Mouse (Mus musculus): ENCODE data around the gene Usp18. TPM values are rescaled to one million over a fixed set of nuclear protein-coding genes. Genes with fewer than 3 reads are reported as not detected.
A peak's percentile ranks its signal among the peaks of the same experiment; 100 is the strongest.

The Usp18 gene
- polyA plus RNA-seq, 1 experiment from 2014 or later: 2.9 TPM

DNA sequence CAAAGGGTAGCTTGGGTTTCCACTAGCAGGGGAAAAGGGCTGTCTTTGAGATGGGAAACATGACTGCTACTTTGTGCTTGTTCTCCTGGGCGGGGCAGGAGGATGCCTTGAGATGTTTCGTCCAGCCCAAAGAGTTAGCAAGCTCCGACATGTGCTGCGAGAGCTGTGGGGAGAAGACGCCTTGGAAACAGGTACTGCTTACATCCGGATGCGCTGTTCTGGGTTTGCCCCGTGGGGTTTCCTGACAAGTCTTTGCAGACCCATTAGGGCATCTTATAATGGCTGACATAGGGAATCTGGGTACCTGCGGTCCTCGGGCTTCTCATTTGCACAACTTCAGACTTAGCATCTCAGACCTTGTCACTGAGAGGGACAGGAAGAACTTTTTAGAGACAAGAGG is 16.3 kb downstream of the Usp18 start:
- no peak overlapping the region for H3K9ac ChIP-seq (ENCODE audit: low read length)
- WGBS: 87% methylated on average over 10 of the region's 10 CpGs
- no peaks in the 10 kb centered on the region for H3K4me1 ChIP-seq (ENCODE audit: control insufficient read depth, insufficient read depth, low read length)
- ATAC-seq (ENCODE audit: insufficient read depth, low FRiP score): no peak
- H3K4me2 ChIP-seq (ENCODE audit: low read depth, low read length): no peak overlapping the region
- H3K36me3 ChIP-seq (ENCODE audit: control insufficient read depth, insufficient read depth, low read length): no peaks in the 10 kb centered on the region
- H3K27me3 ChIP-seq (ENCODE audit: control insufficient read depth, insufficient read depth, low read length): no peaks in the 10 kb centered on the region
- H3K4me3 ChIP-seq (replicated peaks; ENCODE audit: low read length): no peak overlapping the region
- H3K27ac ChIP-seq (ENCODE audit: low read length): no peak overlapping the region
- 0 out of 2 replicates have a peak, but pooled peaks cover 3% of the 10 kb centered on the region for H3K9me3 ChIP-seq (replicated peaks; ENCODE audit: control insufficient read depth, low read length)

DNA sequence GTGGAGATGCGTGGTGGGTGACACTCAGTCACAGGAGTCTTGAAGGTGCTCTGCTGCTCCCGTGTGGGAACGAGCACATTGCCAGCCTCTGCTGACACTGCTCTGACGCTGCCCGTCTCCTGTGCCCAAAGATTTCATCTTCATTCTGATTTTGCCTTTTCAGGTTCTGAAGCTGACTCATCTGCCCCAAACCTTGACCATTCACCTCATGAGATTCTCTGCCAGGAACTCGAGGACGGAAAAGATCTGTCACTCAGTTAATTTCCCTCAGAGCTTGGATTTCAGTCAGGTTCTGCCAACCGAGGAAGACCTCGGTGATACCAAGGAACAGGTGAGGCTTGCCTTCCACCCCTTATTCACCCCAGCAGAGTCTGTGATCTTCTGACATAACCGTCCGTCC is 16.8 kb downstream of the Usp18 start:
- no peaks in the 10 kb centered on the region for H3K4me1 ChIP-seq (ENCODE audit: control insufficient read depth, insufficient read depth, low read length)
- no peak overlapping the region for H3K4me3 ChIP-seq (replicated peaks; ENCODE audit: low read length)
- WGBS: 93% methylated on average over 11 of the region's 11 CpGs
- H3K27me3 ChIP-seq (ENCODE audit: control insufficient read depth, insufficient read depth, low read length): no peaks in the 10 kb centered on the region
- H3K4me2 ChIP-seq (ENCODE audit: low read depth, low read length): no peak overlapping the region
- no peak overlapping the region for H3K27ac ChIP-seq (ENCODE audit: low read length)
- ATAC-seq (ENCODE audit: insufficient read depth, low FRiP score): no peak
- H3K9me3 ChIP-seq (replicated peaks; ENCODE audit: control insufficient read depth, low read length): 0 out of 2 replicates have a peak, but pooled peaks cover 3% of the 10 kb centered on the region
- H3K9ac ChIP-seq (ENCODE audit: low read length): no peak overlapping the region
- no peaks in the 10 kb centered on the region for H3K36me3 ChIP-seq (ENCODE audit: control insufficient read depth, insufficient read depth, low read length)

DNA sequence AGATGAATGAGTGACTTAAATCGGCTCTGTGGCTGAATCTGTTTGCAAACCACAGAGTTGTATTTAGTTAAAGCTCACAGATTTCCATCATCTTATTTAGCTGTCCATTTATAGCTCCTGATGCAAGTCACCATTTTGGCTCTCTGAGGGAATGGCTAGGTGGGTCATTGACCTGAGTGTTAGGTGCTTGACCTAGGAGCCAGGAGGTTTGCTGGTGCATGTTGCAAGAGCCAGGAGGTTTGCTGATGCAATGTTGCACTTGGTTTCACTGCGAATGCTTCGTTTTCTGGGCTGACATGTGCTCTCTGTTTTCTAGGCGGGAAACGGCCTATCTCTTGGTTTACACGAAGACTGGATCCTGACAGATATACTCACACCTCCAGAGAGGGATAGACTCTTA is 24.4 kb downstream of the Usp18 start:
- H3K4me2 ChIP-seq (ENCODE audit: low read depth, low read length): no peak overlapping the region
- WGBS: 77% methylated on average over 6 of the region's 6 CpGs
- no peak for ATAC-seq (ENCODE audit: insufficient read depth, low FRiP score)

DNA sequence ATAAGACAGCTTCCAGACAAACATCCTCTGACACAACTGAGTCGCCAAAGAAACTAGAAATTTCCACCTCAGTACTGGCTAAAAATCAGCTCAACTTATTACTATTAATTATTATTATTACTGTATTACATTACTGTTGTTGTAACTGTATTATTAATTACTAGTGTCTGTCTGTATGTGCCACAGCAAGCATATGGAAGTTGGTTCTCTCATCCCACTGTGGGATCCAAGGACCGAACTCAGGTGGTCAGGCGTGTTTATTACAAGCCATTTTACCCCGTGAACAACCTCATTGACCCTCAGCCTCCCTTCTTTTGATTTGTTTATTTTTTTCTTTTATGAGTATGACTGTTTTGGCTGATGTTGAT is 26.0 kb downstream of the Usp18 start:
- Histone ChIP-seq H3K9me3 (replicated peaks; ENCODE audit: control insufficient read depth, low read length) (no peaks in the 10 kb centered on the region), H3K27ac (ENCODE audit: low read length) (no peak overlapping the region), H3K4me1 (ENCODE audit: control insufficient read depth, insufficient read depth, low read length) (no peaks in the 10 kb centered on the region), H3K4me2 (ENCODE audit: low read depth, low read length) (peak overlapping the region; percentile 68; the same call in 1 of the 2 replicates), H3K9ac (ENCODE audit: low read length) (no peak overlapping the region), H3K27me3 (ENCODE audit: control insufficient read depth, insufficient read depth, low read length) (no peaks in the 10 kb centered on the region), H3K4me3 (replicated peaks; ENCODE audit: low read length) (no peak overlapping the region), H3K36me3 (ENCODE audit: control insufficient read depth, insufficient read depth, low read length) (no peaks in the 10 kb centered on the region)
- 16% methylated on average over 4 of the region's 4 CpGs for WGBS
- ATAC-seq (ENCODE audit: insufficient read depth, low FRiP score): no peak

More for the DNA sequence above, 24.4 kb downstream of the Usp18 start:
- H3K4me1 ChIP-seq (ENCODE audit: control insufficient read depth, insufficient read depth, low read length): no peaks in the 10 kb centered on the region
- no peaks in the 10 kb centered on the region for H3K36me3 ChIP-seq (ENCODE audit: control insufficient read depth, insufficient read depth, low read length)
- no peaks in the 10 kb centered on the region for H3K9me3 ChIP-seq (replicated peaks; ENCODE audit: control insufficient read depth, low read length)
- H3K4me3 ChIP-seq (replicated peaks; ENCODE audit: low read length): no peak overlapping the region
- H3K27ac ChIP-seq (ENCODE audit: low read length): no peak overlapping the region
- no peak overlapping the region for H3K9ac ChIP-seq (ENCODE audit: low read length)
- H3K27me3 ChIP-seq (ENCODE audit: control insufficient read depth, insufficient read depth, low read length): no peaks in the 10 kb centered on the region

DNA sequence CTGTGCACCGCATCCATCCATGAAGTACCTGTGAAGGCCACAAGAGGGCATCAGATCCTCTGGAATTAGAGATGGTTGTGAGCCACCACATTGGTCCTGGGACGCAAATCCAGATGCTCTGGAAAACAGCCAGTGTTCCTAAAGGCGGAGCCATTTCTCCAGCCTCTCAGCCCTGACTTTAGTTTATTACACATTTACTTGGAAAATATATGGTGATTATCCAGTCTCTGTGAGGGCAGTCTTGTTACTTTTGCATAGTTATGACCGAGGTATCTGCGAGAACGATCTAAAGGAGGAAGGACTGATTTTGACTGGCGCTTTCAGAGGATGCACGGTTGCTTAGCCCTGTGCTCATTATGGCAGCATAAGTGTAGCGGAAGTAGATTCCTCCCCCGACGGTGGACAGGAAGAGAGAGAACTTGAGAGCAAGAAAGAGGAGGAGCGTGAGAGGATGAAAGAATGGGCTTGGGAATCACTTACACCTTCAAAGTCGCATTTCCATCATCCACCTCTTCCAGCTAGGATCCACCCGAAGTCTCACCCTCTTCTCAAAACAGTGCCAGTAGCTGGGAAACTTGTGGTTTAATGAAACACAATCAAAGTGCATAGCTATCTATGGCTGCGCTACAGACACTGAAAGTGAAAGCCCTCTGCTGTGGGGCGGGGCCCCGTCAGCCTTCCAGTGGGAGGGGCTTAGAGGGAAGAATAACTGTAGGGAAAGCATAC is 26.5 kb downstream of the Usp18 start:
- peak; percentile 86 for ATAC-seq (ENCODE audit: insufficient read depth, low FRiP score)
- Histone ChIP-seq H3K36me3 (ENCODE audit: control insufficient read depth, insufficient read depth, low read length) (no peaks in the 10 kb centered on the region), H3K27ac (ENCODE audit: low read length) (peak overlapping the region; percentile 67), H3K4me2 (ENCODE audit: low read depth, low read length) (peak overlapping the region; percentile 68), H3K9ac (ENCODE audit: low read length) (peak overlapping the region; percentile 57), H3K4me3 (replicated peaks; ENCODE audit: low read length) (peak overlapping the region; percentile 55), H3K4me1 (ENCODE audit: control insufficient read depth, insufficient read depth, low read length) (no peaks in the 10 kb centered on the region), H3K27me3 (ENCODE audit: control insufficient read depth, insufficient read depth, low read length) (no peaks in the 10 kb centered on the region), H3K9me3 (replicated peaks; ENCODE audit: control insufficient read depth, low read length) (no peaks in the 10 kb centered on the region)
- 10% methylated on average over 17 of the region's 17 CpGs for WGBS

DNA sequence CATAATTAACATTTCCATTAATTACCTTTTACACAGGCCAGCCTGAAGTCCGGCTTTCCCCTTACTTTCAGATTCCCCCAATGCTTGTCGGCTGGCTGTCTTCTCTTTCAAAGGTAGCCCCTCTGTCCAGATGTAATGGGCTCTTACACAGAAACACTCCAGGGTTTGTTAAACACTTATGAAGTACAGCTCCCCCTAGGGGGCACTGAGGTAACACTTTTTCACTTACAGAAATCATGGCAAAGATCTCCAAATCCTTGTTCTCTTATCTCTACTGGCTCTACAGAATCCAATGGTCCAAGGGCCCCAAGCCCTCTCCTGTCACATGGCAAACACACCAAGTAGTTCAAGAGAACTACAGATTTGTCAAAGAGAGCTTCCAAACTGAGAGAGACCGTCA is 28.6 kb downstream of the Usp18 start:
- H3K27me3 ChIP-seq (ENCODE audit: control insufficient read depth, insufficient read depth, low read length): no peaks in the 10 kb centered on the region
- H3K27ac ChIP-seq (ENCODE audit: low read length): no peak overlapping the region
- no peaks in the 10 kb centered on the region for H3K36me3 ChIP-seq (ENCODE audit: control insufficient read depth, insufficient read depth, low read length)
- 84% methylated on average over 3 of the region's 3 CpGs for WGBS
- H3K4me2 ChIP-seq (ENCODE audit: low read depth, low read length): no peak overlapping the region
- no peaks in the 10 kb centered on the region for H3K9me3 ChIP-seq (replicated peaks; ENCODE audit: control insufficient read depth, low read length)
- H3K4me1 ChIP-seq (ENCODE audit: control insufficient read depth, insufficient read depth, low read length): no peaks in the 10 kb centered on the region
- no peak overlapping the region for H3K4me3 ChIP-seq (replicated peaks; ENCODE audit: low read length)
- no peak for ATAC-seq (ENCODE audit: insufficient read depth, low FRiP score)
- H3K9ac ChIP-seq (ENCODE audit: low read length): no peak overlapping the region

DNA sequence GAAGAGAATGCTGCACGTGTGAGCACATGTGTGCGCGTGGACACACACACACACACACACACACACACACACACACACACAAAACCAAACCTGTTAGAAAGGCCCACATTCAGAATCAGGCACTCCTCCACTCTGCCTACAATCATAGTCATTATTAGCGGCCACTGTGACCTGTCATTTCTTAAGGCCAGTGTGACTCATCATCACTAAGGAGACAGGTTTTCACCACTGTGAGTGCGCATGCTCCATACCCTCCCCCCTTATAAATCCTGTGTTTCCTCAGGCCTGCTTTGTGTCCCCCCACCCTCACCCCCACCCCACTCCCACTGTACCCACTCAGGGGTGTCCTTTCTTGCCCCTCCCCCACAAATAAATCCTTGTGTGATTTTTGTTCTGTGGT is 38.4 kb downstream of the Usp18 start:
- Histone ChIP-seq H3K9ac (ENCODE audit: low read length) (no peak overlapping the region), H3K4me2 (ENCODE audit: low read depth, low read length) (no peak overlapping the region), H3K4me1 (ENCODE audit: control insufficient read depth, insufficient read depth, low read length) (no peaks in the 10 kb centered on the region), H3K27me3 (ENCODE audit: control insufficient read depth, insufficient read depth, low read length) (no peaks in the 10 kb centered on the region), H3K9me3 (replicated peaks; ENCODE audit: control insufficient read depth, low read length) (no peaks in the 10 kb centered on the region), H3K36me3 (ENCODE audit: control insufficient read depth, insufficient read depth, low read length) (no peaks in the 10 kb centered on the region), H3K4me3 (replicated peaks; ENCODE audit: low read length) (no peak overlapping the region), H3K27ac (ENCODE audit: low read length) (no peak overlapping the region)
- no peak for ATAC-seq (ENCODE audit: insufficient read depth, low FRiP score)
- WGBS: 89% methylated on average over 5 of the region's 5 CpGs

DNA sequence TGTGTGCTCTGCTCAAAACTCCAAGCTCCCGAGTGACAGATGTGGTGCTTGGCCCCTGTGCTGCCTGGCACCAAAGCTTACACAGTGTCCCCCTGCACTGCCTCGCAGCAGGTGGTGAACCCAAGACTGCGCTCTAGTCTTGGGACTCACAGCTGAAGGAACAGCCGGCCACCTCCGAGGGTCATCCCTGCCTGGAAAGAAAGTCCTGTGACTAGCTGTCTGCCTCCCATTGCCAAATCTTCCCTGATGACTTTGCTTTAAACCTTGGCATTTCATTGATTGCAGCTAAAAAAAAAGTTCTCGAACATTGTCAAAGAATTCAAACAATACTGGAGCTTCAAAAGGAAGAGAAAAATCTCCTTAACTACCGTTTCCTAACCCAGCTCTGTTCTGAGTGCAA is 53.6 kb downstream of the Usp18 start:
- no peak overlapping the region for H3K4me3 ChIP-seq (replicated peaks; ENCODE audit: low read length)
- 50% methylated on average over 7 of the region's 7 CpGs for WGBS
- H3K4me2 ChIP-seq (ENCODE audit: low read depth, low read length): no peak overlapping the region
- no peak for ATAC-seq (ENCODE audit: insufficient read depth, low FRiP score)
- H3K27ac ChIP-seq (ENCODE audit: low read length): no peak overlapping the region
- H3K27me3 ChIP-seq (ENCODE audit: control insufficient read depth, insufficient read depth, low read length): no peaks in the 10 kb centered on the region
- no peaks in the 10 kb centered on the region for H3K9me3 ChIP-seq (replicated peaks; ENCODE audit: control insufficient read depth, low read length)
- no peak overlapping the region for H3K9ac ChIP-seq (ENCODE audit: low read length)
- H3K4me1 ChIP-seq (ENCODE audit: control insufficient read depth, insufficient read depth, low read length): peaks cover 7% of the 10 kb centered on the region
- no peaks in the 10 kb centered on the region for H3K36me3 ChIP-seq (ENCODE audit: control insufficient read depth, insufficient read depth, low read length)

DNA sequence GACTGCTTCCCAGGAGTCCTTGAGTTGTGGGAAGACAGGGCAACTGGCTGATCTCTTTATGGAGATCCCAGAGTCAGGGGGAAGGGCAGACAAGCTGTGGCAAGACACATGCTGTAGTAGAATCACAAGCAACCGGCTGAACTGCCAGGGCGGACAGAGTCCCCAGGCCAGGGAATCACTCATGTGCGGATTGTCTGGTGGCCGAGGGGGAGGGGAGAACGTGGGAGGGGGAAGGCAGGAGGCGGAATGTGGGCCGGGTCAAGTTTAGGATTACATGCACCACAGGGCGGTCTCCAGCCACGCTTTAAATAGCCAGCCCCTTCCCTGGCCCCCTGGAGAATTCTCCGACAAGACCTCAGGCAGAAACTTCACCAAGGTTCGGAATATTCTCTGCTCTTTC is 54.2 kb downstream of the Usp18 start, which contains the start of gene Slc6a13:
Gene Slc6a13, plus strand, starts transcription at position 274 of the 400 bp plus-strand sequence.
- H3K9ac ChIP-seq (ENCODE audit: low read length): no peak within 1 kb of the TSS
- no peaks in the 10 kb centered on the region for H3K9me3 ChIP-seq (replicated peaks; ENCODE audit: control insufficient read depth, low read length)
- peak within 1 kb of the TSS; percentile 31 for H3K4me2 ChIP-seq (ENCODE audit: low read depth, low read length)
- H3K27me3 ChIP-seq (ENCODE audit: control insufficient read depth, insufficient read depth, low read length): no peaks in the 10 kb centered on the region
- H3K4me1 ChIP-seq (ENCODE audit: control insufficient read depth, insufficient read depth, low read length): peaks cover 7% of the 10 kb centered on the region
- 9% methylated on average over 11 of the region's 11 CpGs for WGBS
- no peaks in the 10 kb centered on the region for H3K36me3 ChIP-seq (ENCODE audit: control insufficient read depth, insufficient read depth, low read length)
- H3K27ac ChIP-seq (ENCODE audit: low read length): no peak within 1 kb of the TSS
- ATAC-seq (ENCODE audit: insufficient read depth, low FRiP score): peak; percentile 44; the same call in 1 of the 2 replicates
- H3K4me3 ChIP-seq (replicated peaks; ENCODE audit: low read length): no peak within 1 kb of the TSS

All from stomach, embryonic 16.5 days (tissue).